Mouse (Mus musculus) Patski (cell line): ENCODE data around the gene Hsd3b7. TPM values are rescaled to one million over a fixed set of nuclear protein-coding genes. Genes with fewer than 3 reads are reported as not detected.

Source experiments
- ATAC-seq: fragments of 100-300 bp; one replicate; pipeline ENCODE4 v1.8.0; 2021
- CTCF ChIA-PET: fragments of 350-600 bp; sonication (Branson Sonifier 250); formaldehyde crosslinking; loops from one replicate; lab custom pipeline; 2022; ENCODE audit warnings: inconsistent platforms; lab: Charles Lee
- POLR2A ChIA-PET: fragments of 350-600 bp; sonication (Branson Sonifier 250); formaldehyde crosslinking; loops from one replicate; lab custom pipeline; 2022; ENCODE audit warnings: antibody characterized with exemption, inconsistent platforms; lab: Charles Lee
- DNase-seq: peaks from one replicate; pipeline ENCODE4 v3.0.0-alpha.2; 2011; ENCODE audit warnings: low read depth, low spot score
- H3K27me3 ChIP-seq: fragments of 371-371 bp; one replicate; pipeline ENCODE4 v1.5.1; 2021
- CTCF ChIP-seq: fragments of 100-300 bp; IDR thresholded peaks from one replicate; pipeline ENCODE4 v1.5.1; 2021
- in situ Hi-C: fragments of 300-500 bp; cut with MboI; formaldehyde crosslinking; loops from 3 replicates; pipeline ENCODE4 v1.11.1; 2018; ENCODE audit warnings: low pct_unique_long_range_greater_than_20kb, mixed read lengths
- polyA plus RNA-seq: library from polyadenylated mRNA; unstranded; gene quantifications from one replicate; pipeline ENCODE4 v1.2.3, GENCODE M21; 2021

The Hsd3b7 gene
- polyA plus RNA-seq, 1 experiment from 2014 or later, result 30.1 TPM

- no peaks in the 10 kb centered on the region for H3K27me3 ChIP-seq
- DNase-seq (no peak), ATAC-seq (no peak)
- no peak for TF ChIP-seq CTCF
- CTCF ChIA-PET, result no interaction called here
- POLR2A ChIA-PET, result no interaction called here
- in situ Hi-C loops, result no loop called here
Measured at GRCm38 (mm10) chr7:127814241-127814921, 14.0 kb downstream of the Hsd3b7 start.

- in situ Hi-C loops, result no loop called here
- ChIA-PET CTCF (no interaction called here), POLR2A (no interaction called here)
- no peak for ATAC-seq
- TF ChIP-seq CTCF, result no peak
- DNase-seq, result no peak
- no peaks in the 10 kb centered on the region for H3K27me3 ChIP-seq
Measured at GRCm38 (mm10) chr7:127815116-127815665, 14.8 kb downstream of the Hsd3b7 start.

- POLR2A ChIA-PET, result interaction anchor here (0.5 to 1.6 kb wide), 2 partner anchors 13 to 126 kb away, joined by 3 to 4 read pairs; no protein-coding TSS in a partner anchor
Measured at GRCm38 (mm10) chr7:127815954-127816821, 15.8 kb downstream of the Hsd3b7 start.

GRCm38 (mm10) chr7:127817053-127817452, 16.6 kb downstream of the Hsd3b7 start:
- POLR2A ChIA-PET, result interaction anchor here (1.6 kb wide), 1 partner anchor 14 kb away, joined by 4 read pairs; no protein-coding TSS in a partner anchor
- DNase-seq, result no peak
- in situ Hi-C loops, result no loop called here
- TF ChIP-seq CTCF, result no peak
- CTCF ChIA-PET, result interaction anchor here (1.3 kb wide), 1 partner anchor 9 kb away, joined by 5 read pairs; no protein-coding TSS in a partner anchor
- no peaks in the 10 kb centered on the region for H3K27me3 ChIP-seq
- ATAC-seq, result no peak

More at GRCm38 (mm10) chr7:127815954-127816821, 15.8 kb downstream of the Hsd3b7 start:
- in situ Hi-C loops, result no loop called here
- ATAC-seq (no peak), DNase-seq (no peak)
- CTCF ChIA-PET, result interaction anchor here (1.3 kb wide), 1 partner anchor 9 kb away, joined by 5 read pairs; no protein-coding TSS in a partner anchor
- H3K27me3 ChIP-seq, result no peaks in the 10 kb centered on the region
- TF ChIP-seq CTCF, result no peak

GRCm38 (mm10) chr7:127817776-127818175, 17.4 kb downstream of the Hsd3b7 start:
- DNase-seq (no peak), ATAC-seq (no peak)
- CTCF ChIA-PET, result no interaction called here
- in situ Hi-C loops, result no loop called here
- TF ChIP-seq CTCF, result no peak
- POLR2A ChIA-PET, result no interaction called here
- no peaks in the 10 kb centered on the region for H3K27me3 ChIP-seq

- DNase-seq (no peak), ATAC-seq (no peak)
- in situ Hi-C loops, result no loop called here
- CTCF ChIA-PET, result interaction anchor here (1.3 kb wide), 1 partner anchor 20 kb away, joined by 3 read pairs; the partner anchor contains the start of gene Hsd3b7
- POLR2A ChIA-PET, result interaction anchor here (1.4 kb wide), 1 partner anchor 10 kb away, joined by 4 read pairs; no protein-coding TSS in a partner anchor
- no peaks in the 10 kb centered on the region for H3K27me3 ChIP-seq
- no peak for TF ChIP-seq CTCF
Measured at GRCm38 (mm10) chr7:127820836-127821509, 20.6 kb downstream of the Hsd3b7 start.

GRCm38 (mm10) chr7:127822494-127822893, 22.1 kb downstream of the Hsd3b7 start:
- TF ChIP-seq CTCF, result no peak
- H3K27me3 ChIP-seq, result no peaks in the 10 kb centered on the region
- ChIA-PET CTCF (no interaction called here), POLR2A (interaction anchor here (0.6 kb wide), 1 partner anchor 48 kb away, joined by 3 read pairs; no protein-coding TSS in a partner anchor)
- no peak for ATAC-seq
- DNase-seq, result no peak
- in situ Hi-C loops, result no loop called here

GRCm38 (mm10) chr7:127823236-127824171, 23.1 kb downstream of the Hsd3b7 start:
- H3K27me3 ChIP-seq, result no peaks in the 10 kb centered on the region

GRCm38 (mm10) chr7:127824176-127824871, 23.9 kb downstream of the Hsd3b7 start, which contains the start of the genes Stx4a and Stx1b:
Gene Stx4a (plus strand): TSS chr7:127824294.
Gene Stx1b (minus strand): TSS chr7:127824549.
- DNase-seq (no peak), ATAC-seq (no peak)
- in situ Hi-C loops, result no loop called here
- POLR2A ChIA-PET, result no interaction called here
- H3K27me3 ChIP-seq, result no peaks in the 10 kb centered on the region
- no peak for TF ChIP-seq CTCF
- CTCF ChIA-PET, result no interaction called here

More at GRCm38 (mm10) chr7:127823236-127824171, 23.1 kb downstream of the Hsd3b7 start:
- TF ChIP-seq CTCF, result no peak
- CTCF ChIA-PET, result no interaction called here
- DNase-seq, result no peak
- POLR2A ChIA-PET, result interaction anchor here (0.6 kb wide), 1 partner anchor 47 kb away, joined by 3 read pairs; no protein-coding TSS in a partner anchor
- no peak for ATAC-seq
- in situ Hi-C loops, result no loop called here
